Mouse (Mus musculus): Measurements from ENCODE around the gene Nodal. TPM values are rescaled to one million over a fixed set of nuclear protein-coding genes. Genes with fewer than 3 reads are reported as not detected.

Nodal gene
- total RNA-seq (2021), result not detected
- long read RNA-seq, experiment 1, result 0 reads
- long read RNA-seq, experiment 2, result 0 reads

- no peak for DNase-seq (ENCODE audit: low spot score in 2 of 2)
Observed at GRCm38 (mm10) chr10:61417672-61418071, at the start of gene Nodal. Gene Nodal (plus strand): TSS chr10:61417972.

GRCm38 (mm10) chr10:61369755-61370154 lies 48.0 kb upstream of the Nodal start:
- no peak for DNase-seq (ENCODE audit: low spot score in 2 of 2)

GRCm38 (mm10) chr10:61370273-61370979 lies 47.3 kb upstream of the Nodal start:
- no peak for DNase-seq (ENCODE audit: low spot score in 2 of 2)

- DNase-seq (ENCODE audit: low spot score in 2 of 2), result no peak
Observed at GRCm38 (mm10) chr10:61371884-61372584, 45.7 kb upstream of the Nodal start.

GRCm38 (mm10) chr10:61372585-61372923 lies 45.2 kb upstream of the Nodal start:
- no peak for DNase-seq (ENCODE audit: low spot score in 2 of 2)

- no peak for DNase-seq (ENCODE audit: low spot score in 2 of 2)
Observed at GRCm38 (mm10) chr10:61374076-61374475, 43.7 kb upstream of the Nodal start.

GRCm38 (mm10) chr10:61374771-61375481 lies 42.8 kb upstream of the Nodal start:
- no peak for DNase-seq (ENCODE audit: low spot score in 2 of 2)

- DNase-seq (ENCODE audit: low spot score in 2 of 2), result no peak
Observed at GRCm38 (mm10) chr10:61378050-61378449, 39.7 kb upstream of the Nodal start.

GRCm38 (mm10) chr10:61378698-61379097 lies 39.1 kb upstream of the Nodal start:
- DNase-seq (ENCODE audit: low spot score in 2 of 2), result no peak

- DNase-seq (ENCODE audit: low spot score in 2 of 2), result no peak
Observed at GRCm38 (mm10) chr10:61379340-61380040, 38.3 kb upstream of the Nodal start.

- no peak for DNase-seq (ENCODE audit: low spot score in 2 of 2)
Observed at GRCm38 (mm10) chr10:61380186-61380585, 37.6 kb upstream of the Nodal start.

GRCm38 (mm10) chr10:61381823-61382222 lies 35.9 kb upstream of the Nodal start:
- DNase-seq (ENCODE audit: low spot score in 2 of 2), result no peak

- no peak for DNase-seq (ENCODE audit: low spot score in 2 of 2)
Observed at GRCm38 (mm10) chr10:61382281-61382731, 35.5 kb upstream of the Nodal start.

GRCm38 (mm10) chr10:61383021-61383714 lies 34.6 kb upstream of the Nodal start, which contains the start of gene Pald1:
Gene Pald1 (minus strand): TSS chr10:61383530.
- DNase-seq (ENCODE audit: low spot score in 2 of 2), result peak; percentile 48 to 56

GRCm38 (mm10) chr10:61383715-61384047 lies 34.1 kb upstream of the Nodal start:
- DNase-seq (ENCODE audit: low spot score in 2 of 2), result peak in 1 of 2 experiments; percentile 39

GRCm38 (mm10) chr10:61385174-61385573 lies 32.6 kb upstream of the Nodal start:
- no peak for DNase-seq (ENCODE audit: low spot score in 2 of 2)

GRCm38 (mm10) chr10:61386284-61386683 lies 31.5 kb upstream of the Nodal start:
- no peak for DNase-seq (ENCODE audit: low spot score in 2 of 2)

- no peak for DNase-seq (ENCODE audit: low spot score in 2 of 2)
Observed at GRCm38 (mm10) chr10:61389020-61389419, 28.8 kb upstream of the Nodal start.

- no peak for DNase-seq (ENCODE audit: low spot score in 2 of 2)
Observed at GRCm38 (mm10) chr10:61390148-61390547, 27.6 kb upstream of the Nodal start.

GRCm38 (mm10) chr10:61392584-61392983 lies 25.2 kb upstream of the Nodal start:
- no peak for DNase-seq (ENCODE audit: low spot score in 2 of 2)
